Mouse (Mus musculus) layer of hippocampus, adult 2 months (tissue): ENCODE data around the gene Efcab5. TPM values are rescaled to one million over a fixed set of nuclear protein-coding genes. Genes with fewer than 3 reads are reported as not detected.

ENCODE experiments used
- DNase-seq, 2 experiments: peaks; one replicate each; pipeline ENCODE4 v3.0.0; 2022; ENCODE audit warnings: low spot score in 2 of 2
- H3K27ac ChIP-seq: fragments of 200-600 bp; 2 replicates; pipeline ENCODE4 v1.8.1; 2022
- H3K4me3 ChIP-seq: fragments of 200-600 bp; 2 replicates; pipeline ENCODE4 v1.8.1; 2022; ENCODE audit warnings: mild to moderate bottlenecking
- CTCF ChIP-seq: fragments of 200-600 bp; conservative IDR thresholded peaks from 2 replicates; pipeline ENCODE4 v1.8.1; 2022; ENCODE audit warnings: antibody characterized with exemption, mild to moderate bottlenecking, moderate library complexity
- total RNA-seq, 2 experiments: library from RNA; stranded (reverse); gene quantifications; 2 replicates each; pipeline ENCODE4 v1.2.3; 2021

Gene Efcab5
- total RNA-seq, 2 experiments from 2014 or later: 2.9 to 5.6 TPM

DNA sequence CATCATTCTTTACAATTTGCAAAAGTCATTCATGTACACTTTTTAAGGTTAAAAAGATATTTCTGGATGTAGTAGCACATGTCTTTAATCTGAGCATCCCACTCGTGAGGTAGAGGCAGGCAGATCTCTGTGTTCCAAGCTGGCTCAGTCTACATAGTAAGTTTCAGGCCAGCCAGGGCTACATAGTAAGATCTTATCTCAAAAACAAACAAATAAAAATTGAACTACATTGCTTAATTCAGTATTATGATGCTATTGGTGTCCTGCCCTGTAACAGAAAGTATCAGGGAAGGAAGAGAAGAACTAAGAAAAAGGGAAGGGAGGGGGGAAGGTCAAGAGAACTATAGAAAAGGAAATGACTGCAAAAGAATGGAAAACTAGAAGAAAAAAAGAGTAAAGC is 6.0 kb upstream of the Efcab5 start:
- Histone ChIP-seq H3K27ac (no peak overlapping the region), H3K4me3 (no peak overlapping the region)
- DNase-seq: no peak
- TF ChIP-seq CTCF: no peak

DNA sequence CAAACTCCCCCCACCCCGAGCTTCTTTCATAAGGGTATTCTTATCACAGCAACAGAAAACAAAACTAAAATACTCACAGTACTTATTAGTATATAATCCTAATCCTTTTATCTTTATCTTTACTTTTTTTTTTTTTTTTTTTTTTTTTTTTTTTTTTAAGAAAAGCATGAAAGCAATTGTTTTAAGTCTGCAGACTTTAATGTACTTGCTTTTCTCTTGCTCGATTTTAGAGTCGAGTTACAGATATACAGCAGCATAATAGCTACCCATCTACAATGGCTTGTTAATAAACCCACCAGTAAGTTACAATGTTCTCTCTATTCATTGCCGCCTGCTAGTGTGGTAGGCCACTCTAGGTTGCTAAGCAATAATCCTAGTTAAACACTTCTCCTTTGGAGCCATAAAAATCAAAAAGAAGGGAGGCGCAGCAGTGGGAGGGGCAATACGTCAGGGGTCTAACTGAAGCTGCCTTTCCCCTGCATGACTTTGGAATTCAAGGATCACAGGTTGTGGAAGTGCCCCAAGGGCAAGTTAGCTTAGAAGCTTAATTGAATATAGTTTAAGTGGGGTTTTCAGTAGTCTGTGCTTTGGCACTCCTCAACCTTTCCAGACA is 5.3 kb upstream of the Efcab5 start:
- no peak for DNase-seq
- TF ChIP-seq CTCF: no peak
- Histone ChIP-seq H3K27ac (no peak overlapping the region), H3K4me3 (no peak overlapping the region)

DNA sequence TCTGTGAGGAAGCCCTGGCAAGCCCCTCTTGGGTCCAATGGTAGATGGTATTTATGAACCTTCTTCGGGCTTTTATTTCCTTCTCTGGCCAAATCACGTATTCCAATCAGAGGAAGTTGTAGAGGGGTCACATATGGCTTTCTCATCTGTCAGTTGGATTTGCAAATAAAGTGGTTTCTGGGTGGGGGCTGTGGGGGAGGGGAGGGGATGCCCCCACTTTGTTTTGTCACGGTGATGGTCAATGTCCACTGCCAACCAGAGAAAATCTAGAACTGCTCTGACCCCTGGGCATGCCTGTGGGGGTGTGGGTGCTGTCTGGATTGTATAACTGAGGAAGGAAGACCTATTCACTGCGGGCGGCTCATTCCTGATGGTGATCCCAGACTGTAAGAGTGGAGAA is 4.6 kb upstream of the Efcab5 start:
- TF ChIP-seq CTCF: no peak
- H3K4me3 ChIP-seq: no peak overlapping the region
- no peak for DNase-seq
- H3K27ac ChIP-seq: no peak overlapping the region

GRCm38 (mm10) chr11:77184926-77185325 is 3.8 kb downstream of the Efcab5 start:
- H3K4me3 ChIP-seq: no peak overlapping the region
- DNase-seq: peak in 1 of 2 experiments; percentile 23

DNA sequence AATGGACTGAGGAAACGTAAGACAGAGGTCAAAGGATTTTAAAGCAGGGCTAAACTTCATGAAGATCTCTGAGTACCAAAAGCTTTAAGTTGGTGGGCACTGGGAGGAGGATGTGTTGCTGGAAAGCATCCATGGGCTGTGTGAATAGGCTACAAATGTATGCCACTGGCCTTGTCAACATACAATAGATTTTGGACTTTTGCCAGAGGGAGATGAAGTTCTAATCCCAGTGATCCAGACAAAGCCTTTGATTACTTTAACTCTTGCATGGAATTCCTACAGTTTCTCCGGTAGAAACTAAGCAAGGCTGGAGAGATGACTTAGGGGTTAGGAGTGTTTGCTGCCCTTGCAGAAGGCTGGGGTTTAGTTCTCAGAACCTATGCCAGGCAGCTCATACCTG is 6.2 kb downstream of the Efcab5 start:
- TF ChIP-seq CTCF: no peak
- no peak overlapping the region for H3K4me3 ChIP-seq
- no peak overlapping the region for H3K27ac ChIP-seq
- no peak for DNase-seq

More at GRCm38 (mm10) chr11:77184926-77185325, 3.8 kb downstream of the Efcab5 start:
- no peak for TF ChIP-seq CTCF
- H3K27ac ChIP-seq: no peak overlapping the region

DNA sequence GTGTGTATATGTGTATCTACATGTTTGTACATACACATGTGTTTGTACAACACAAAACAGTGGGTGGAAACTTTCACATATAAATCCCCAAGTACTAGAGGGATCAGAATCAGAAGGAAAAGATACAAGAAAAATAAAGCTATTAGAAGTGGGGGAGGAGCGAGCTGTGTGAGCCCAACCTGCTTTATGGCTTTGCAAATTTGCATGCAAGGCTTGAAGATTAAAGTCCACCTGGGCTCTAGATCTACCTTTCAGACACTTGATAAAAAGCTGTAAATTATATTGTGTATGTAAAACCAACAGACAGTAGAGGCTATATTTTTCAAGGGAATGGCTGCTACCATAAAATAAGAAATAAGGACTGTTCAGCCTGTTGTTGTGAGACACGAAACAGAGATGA is 6.7 kb downstream of the Efcab5 start:
- DNase-seq: no peak
- TF ChIP-seq CTCF: no peak
- Histone ChIP-seq H3K4me3 (no peak overlapping the region), H3K27ac (no peak overlapping the region)

GRCm38 (mm10) chr11:77181528-77181927 is 7.2 kb downstream of the Efcab5 start:
- no peak for DNase-seq
- no peak overlapping the region for H3K4me3 ChIP-seq
- TF ChIP-seq CTCF: no peak
- H3K27ac ChIP-seq: no peak overlapping the region

GRCm38 (mm10) chr11:77180886-77181285 is 7.9 kb downstream of the Efcab5 start:
- Histone ChIP-seq H3K4me3 (no peak overlapping the region), H3K27ac (no peak overlapping the region)
- peak; percentile 31 to 53 for DNase-seq
- no peak for TF ChIP-seq CTCF

DNA sequence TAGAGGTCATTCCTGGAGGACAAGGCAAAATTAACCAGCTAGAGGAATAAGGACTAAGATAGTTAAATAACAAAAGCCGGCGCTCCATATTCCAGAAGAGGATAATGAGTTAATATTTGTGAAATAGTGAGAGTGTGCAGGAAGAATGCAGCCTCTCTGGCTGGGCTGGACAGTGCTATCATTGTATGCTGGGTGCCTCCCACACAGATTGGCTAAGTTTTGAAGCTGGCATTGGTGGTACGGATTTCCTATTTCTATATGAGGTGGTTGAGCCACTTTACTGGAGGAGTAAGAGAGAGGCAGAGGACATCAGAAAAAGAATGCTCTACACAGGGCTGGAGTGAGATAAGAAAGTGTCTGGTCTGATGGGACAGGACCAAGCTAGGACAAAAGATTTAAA is 9.0 kb downstream of the Efcab5 start:
- Histone ChIP-seq H3K27ac (0 out of 2 replicates have a peak overlapping the region, but pooled peaks have one; percentile 33), H3K4me3 (no peak overlapping the region)
- no peak for TF ChIP-seq CTCF
- no peak for DNase-seq

- Histone ChIP-seq H3K27ac (peak overlapping the region; percentile 80), H3K4me3 (peak overlapping the region; percentile 9; the same call in 1 of the 2 replicates)
- no peak for TF ChIP-seq CTCF
- peak in 1 of 2 experiments; percentile 38 for DNase-seq
These were observed 14.2 kb downstream of the Efcab5 start for GRCm38 (mm10) chr11:77174531-77174930.

DNA sequence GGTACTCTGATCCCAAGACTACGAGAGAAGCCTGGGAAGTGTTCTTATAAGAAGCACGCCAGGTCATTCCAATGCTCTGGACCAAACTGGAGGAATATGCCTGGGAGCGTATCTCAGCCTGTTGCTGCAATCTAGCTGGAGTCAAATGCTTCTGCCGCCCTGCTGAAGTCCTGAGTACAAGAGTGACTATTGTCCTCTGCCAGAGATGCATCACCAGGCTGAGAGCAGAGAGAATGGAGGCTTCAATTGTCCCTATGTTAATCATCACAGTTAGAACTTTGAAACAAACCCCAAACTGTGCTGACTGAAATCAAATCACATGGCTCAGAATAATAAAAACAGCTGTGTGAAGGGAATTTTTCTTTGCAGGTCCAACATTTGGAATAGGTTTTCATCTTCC is 15.0 kb downstream of the Efcab5 start:
- TF ChIP-seq CTCF: no peak
- Histone ChIP-seq H3K4me3 (no peak overlapping the region), H3K27ac (peak overlapping the region; percentile 80)
- DNase-seq: no peak

- no peak for DNase-seq
- Histone ChIP-seq H3K27ac (no peak overlapping the region), H3K4me3 (no peak overlapping the region)
- TF ChIP-seq CTCF: no peak
These were observed 28.0 kb downstream of the Efcab5 start for GRCm38 (mm10) chr11:77160744-77161143.

- no peak for TF ChIP-seq CTCF
- no peak overlapping the region for H3K27ac ChIP-seq
- no peak for DNase-seq
- no peak overlapping the region for H3K4me3 ChIP-seq
These were observed 28.4 kb downstream of the Efcab5 start for GRCm38 (mm10) chr11:77160341-77160740.

DNA sequence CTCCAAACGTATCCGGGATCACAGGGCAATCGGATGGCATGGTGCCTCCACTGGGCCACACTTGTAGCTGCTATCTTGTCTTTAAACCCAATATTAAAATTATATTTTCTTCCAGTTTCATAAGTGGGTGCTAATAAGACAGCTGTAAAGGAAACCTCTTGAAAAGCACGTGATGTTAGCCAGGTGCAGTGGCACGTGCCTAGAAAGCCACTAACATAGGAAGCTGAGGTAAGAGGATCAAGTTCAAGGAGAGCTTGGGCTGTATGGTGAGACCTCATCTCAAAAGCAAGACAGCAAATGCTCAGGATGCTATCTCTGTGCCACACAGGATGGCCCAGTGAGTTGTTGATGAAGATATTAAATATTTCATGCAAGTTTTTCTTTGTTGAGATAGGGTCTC is 34.6 kb downstream of the Efcab5 start:
- Histone ChIP-seq H3K4me3 (no peak overlapping the region), H3K27ac (no peak overlapping the region)
- TF ChIP-seq CTCF: no peak
- no peak for DNase-seq
